Mouse (Mus musculus): Measurements from ENCODE around the gene Enox1.

Gene Enox1

GRCm38 (mm10) chr14:77618131-77618805 lies 461.7 kb downstream of the Enox1 start:
- no peak for DNase-seq (ENCODE audit: low spot score in 2 of 2)

- no peak for DNase-seq (ENCODE audit: low spot score in 2 of 2)
These were observed 465.1 kb downstream of the Enox1 start for GRCm38 (mm10) chr14:77621473-77622264.

- DNase-seq (ENCODE audit: low spot score in 2 of 2): no peak
These were observed 470.3 kb downstream of the Enox1 start for GRCm38 (mm10) chr14:77626557-77627507.

- no peak for DNase-seq (ENCODE audit: low spot score in 2 of 2)
These were observed 476.1 kb downstream of the Enox1 start for GRCm38 (mm10) chr14:77632466-77633171.

GRCm38 (mm10) chr14:77633172-77633542 lies 476.6 kb downstream of the Enox1 start:
- DNase-seq (ENCODE audit: low spot score in 2 of 2): no peak

- DNase-seq (ENCODE audit: low spot score in 2 of 2): no peak
These were observed 480.4 kb downstream of the Enox1 start for GRCm38 (mm10) chr14:77636931-77637330.

GRCm38 (mm10) chr14:77638148-77638547 lies 481.6 kb downstream of the Enox1 start:
- DNase-seq (ENCODE audit: low spot score in 2 of 2): no peak

- no peak for DNase-seq (ENCODE audit: low spot score in 2 of 2)
These were observed 482.1 kb downstream of the Enox1 start for GRCm38 (mm10) chr14:77638616-77639015.

GRCm38 (mm10) chr14:77639586-77639985 lies 483.0 kb downstream of the Enox1 start:
- DNase-seq (ENCODE audit: low spot score in 2 of 2): no peak

- DNase-seq (ENCODE audit: low spot score in 2 of 2): no peak
These were observed 485.8 kb downstream of the Enox1 start for GRCm38 (mm10) chr14:77642314-77642713.

- DNase-seq (ENCODE audit: low spot score in 2 of 2): no peak
These were observed 489.6 kb downstream of the Enox1 start for GRCm38 (mm10) chr14:77646196-77646595.

GRCm38 (mm10) chr14:77647017-77647416 lies 490.5 kb downstream of the Enox1 start:
- DNase-seq (ENCODE audit: low spot score in 2 of 2): no peak

- DNase-seq (ENCODE audit: low spot score in 2 of 2): no peak
These were observed 491.7 kb downstream of the Enox1 start for GRCm38 (mm10) chr14:77648305-77648704.

GRCm38 (mm10) chr14:77658739-77659138 lies 502.2 kb downstream of the Enox1 start:
- DNase-seq (ENCODE audit: low spot score in 2 of 2): no peak

GRCm38 (mm10) chr14:77662273-77662672 lies 505.7 kb downstream of the Enox1 start:
- DNase-seq (ENCODE audit: low spot score in 2 of 2): no peak

- DNase-seq (ENCODE audit: low spot score in 2 of 2): no peak
These were observed 506.4 kb downstream of the Enox1 start for GRCm38 (mm10) chr14:77662994-77663393.

- DNase-seq (ENCODE audit: low spot score in 2 of 2): no peak
These were observed 511.5 kb downstream of the Enox1 start for GRCm38 (mm10) chr14:77668096-77668495.

- no peak for DNase-seq (ENCODE audit: low spot score in 2 of 2)
These were observed 512.9 kb downstream of the Enox1 start for GRCm38 (mm10) chr14:77669494-77669893.

GRCm38 (mm10) chr14:77670945-77671344 lies 514.4 kb downstream of the Enox1 start:
- peak in 1 of 2 experiments; percentile 24 for DNase-seq (ENCODE audit: low spot score in 2 of 2)

- no peak for DNase-seq (ENCODE audit: low spot score in 2 of 2)
These were observed 515.4 kb downstream of the Enox1 start for GRCm38 (mm10) chr14:77671961-77672360.

GRCm38 (mm10) chr14:77673138-77673537 lies 516.6 kb downstream of the Enox1 start:
- no peak for DNase-seq (ENCODE audit: low spot score in 2 of 2)
